Mouse (Mus musculus) spleen, postnatal 4 days (tissue): ENCODE results near the gene Coro2b.

Experiments
- DNase-seq, 2 experiments: peaks; one replicate each; pipeline ENCODE4 v3.0.0; 2022; ENCODE audit warnings: low spot score in 2 of 2

Gene Coro2b

GRCm38 (mm10) chr9:62389735-62390134 lies 147.1 kb downstream of the Coro2b start:
- DNase-seq = no peak

- no peak for DNase-seq
Observed at GRCm38 (mm10) chr9:62385727-62386518, 150.9 kb downstream of the Coro2b start.

GRCm38 (mm10) chr9:62385062-62385461 lies 151.8 kb downstream of the Coro2b start:
- no peak for DNase-seq

GRCm38 (mm10) chr9:62382519-62383084 lies 154.2 kb downstream of the Coro2b start:
- DNase-seq = no peak

GRCm38 (mm10) chr9:62381402-62381913 lies 155.4 kb downstream of the Coro2b start:
- DNase-seq = no peak

- no peak for DNase-seq
Observed at GRCm38 (mm10) chr9:62380351-62380750, 156.5 kb downstream of the Coro2b start.

- no peak for DNase-seq
Observed at GRCm38 (mm10) chr9:62377897-62378296, 158.9 kb downstream of the Coro2b start.

- DNase-seq = no peak
Observed at GRCm38 (mm10) chr9:62374276-62374675, 162.6 kb downstream of the Coro2b start.

- peak; percentile 76 to 94 for DNase-seq
Observed at GRCm38 (mm10) chr9:62373222-62374123, 163.4 kb downstream of the Coro2b start.

- DNase-seq = no peak
Observed at GRCm38 (mm10) chr9:62372556-62373221, 164.2 kb downstream of the Coro2b start.

GRCm38 (mm10) chr9:62371745-62372555 lies 164.9 kb downstream of the Coro2b start:
- DNase-seq = no peak

- DNase-seq = no peak
Observed at GRCm38 (mm10) chr9:62370648-62371280, 166.1 kb downstream of the Coro2b start.

GRCm38 (mm10) chr9:62370186-62370585 lies 166.7 kb downstream of the Coro2b start:
- DNase-seq = no peak
